Mouse (Mus musculus): ENCODE measurements around the gene Foxp1. TPM values are rescaled to one million over a fixed set of nuclear protein-coding genes. Genes with fewer than 3 reads are reported as not detected.

Foxp1 gene
- polyA plus RNA-seq, 1 experiment = 162 TPM

DNA sequence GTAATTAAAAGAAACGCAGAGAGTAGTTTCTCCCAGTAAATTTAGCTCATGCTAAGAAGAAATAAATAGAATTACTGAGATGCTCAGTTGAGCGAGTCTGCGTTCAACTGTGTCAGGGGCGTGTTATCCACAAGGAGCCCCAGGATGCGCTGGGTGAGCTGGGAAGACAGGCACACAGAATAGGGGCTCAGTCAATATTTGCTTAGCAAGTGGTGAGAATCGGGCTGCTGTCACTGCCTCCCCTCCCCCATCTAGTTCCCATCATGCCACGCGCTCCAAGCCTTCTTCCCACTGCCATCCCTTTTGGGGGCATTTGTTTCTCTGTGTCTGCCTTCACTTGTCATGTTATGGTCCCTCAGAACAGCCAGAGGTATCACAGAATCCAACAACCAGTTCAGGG lies 584.2 kb downstream of the Foxp1 start:
- Histone ChIP-seq H3K27me3 (ENCODE audit: control insufficient read depth, insufficient read depth, low read length) (no peaks in the 10 kb centered on the region), H3K36me3 (ENCODE audit: control insufficient read depth, insufficient read depth, low read length) (peaks cover 69% of the 10 kb centered on the region), H3K27ac (ENCODE audit: insufficient read depth, low read length) (no peak overlapping the region), H3K4me3 (ENCODE audit: extremely low read depth, insufficient read depth, insufficient read length) (no peak overlapping the region), H3K4me1 (ENCODE audit: control insufficient read depth, insufficient read depth, insufficient read length) (no peaks in the 10 kb centered on the region)
- DNase-seq (ENCODE audit: low read depth in 1 of 2, low spot score in 2 of 2) = no peak
- no peak for TF ChIP-seq CTCF (IDR thresholded peaks at IDR 0.05; ENCODE audit: extremely low read depth, insufficient read depth, insufficient read length, insufficient replicate concordance)
- no peak for TF ChIP-seq POLR2A (IDR thresholded peaks at IDR 0.05; ENCODE audit: low read depth, low read length)
- 91% methylated on average over 8 of the region's 8 CpGs for WGBS

DNA sequence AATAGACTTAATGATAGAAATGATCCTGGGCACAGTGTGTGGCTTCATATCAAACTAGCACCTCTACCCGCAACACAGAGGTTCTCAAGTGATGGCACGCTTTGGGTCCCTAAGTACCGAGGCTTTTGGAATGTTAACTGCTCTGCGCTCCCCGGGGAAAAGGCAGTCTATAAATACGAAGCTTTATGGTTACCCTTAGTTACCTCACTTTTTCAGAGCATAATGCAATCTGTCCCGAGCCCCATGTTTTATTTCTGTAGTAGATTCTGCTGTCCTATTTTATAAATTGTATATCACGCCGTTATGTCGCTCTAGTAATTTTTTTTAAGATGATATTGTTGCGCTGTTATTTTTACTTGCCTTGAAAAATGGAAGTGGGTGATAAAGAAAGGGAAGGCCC lies 585.0 kb downstream of the Foxp1 start:
- 93% methylated on average over 11 of the region's 11 CpGs for WGBS
- no peak overlapping the region for H3K4me3 ChIP-seq (ENCODE audit: extremely low read depth, insufficient read depth, insufficient read length)
- H3K27ac ChIP-seq (ENCODE audit: insufficient read depth, low read length) = no peak overlapping the region
- peaks cover 71% of the 10 kb centered on the region for H3K36me3 ChIP-seq (ENCODE audit: control insufficient read depth, insufficient read depth, low read length)
- no peak for DNase-seq (ENCODE audit: low read depth in 1 of 2, low spot score in 2 of 2)
- TF ChIP-seq CTCF (IDR thresholded peaks at IDR 0.05; ENCODE audit: extremely low read depth, insufficient read depth, insufficient read length, insufficient replicate concordance) (no peak), POLR2A (IDR thresholded peaks at IDR 0.05; ENCODE audit: low read depth, low read length) (no peak)
- no peaks in the 10 kb centered on the region for H3K4me1 ChIP-seq (ENCODE audit: control insufficient read depth, insufficient read depth, insufficient read length)
- H3K27me3 ChIP-seq (ENCODE audit: control insufficient read depth, insufficient read depth, low read length) = no peaks in the 10 kb centered on the region

DNA sequence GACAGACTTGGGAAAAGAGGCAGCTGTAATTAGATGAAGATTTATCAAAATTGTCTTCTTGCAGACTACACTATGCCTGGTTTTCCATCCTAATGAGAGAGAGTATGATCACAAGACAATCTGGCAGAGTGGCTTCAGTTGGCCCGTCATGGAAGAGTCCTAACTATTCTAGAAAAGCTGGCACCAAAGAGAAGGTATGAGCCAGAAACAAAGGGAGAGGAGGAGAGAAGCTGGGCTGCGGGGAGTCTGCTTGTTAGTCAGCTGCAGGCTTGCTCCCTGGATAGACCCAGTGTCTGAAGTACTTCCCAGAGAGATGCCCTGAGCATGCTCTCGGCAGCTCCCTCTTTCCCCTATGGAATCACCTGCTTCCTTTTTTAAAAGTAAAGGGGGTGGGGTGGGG lies 586.1 kb downstream of the Foxp1 start:
- H3K36me3 ChIP-seq (ENCODE audit: control insufficient read depth, insufficient read depth, low read length) = peaks cover 72% of the 10 kb centered on the region
- H3K27ac ChIP-seq (ENCODE audit: insufficient read depth, low read length) = no peak overlapping the region
- no peak for TF ChIP-seq POLR2A (IDR thresholded peaks at IDR 0.05; ENCODE audit: low read depth, low read length)
- TF ChIP-seq CTCF (IDR thresholded peaks at IDR 0.05; ENCODE audit: extremely low read depth, insufficient read depth, insufficient read length, insufficient replicate concordance) = no peak
- no peaks in the 10 kb centered on the region for H3K27me3 ChIP-seq (ENCODE audit: control insufficient read depth, insufficient read depth, low read length)
- 88% methylated on average over 3 of the region's 3 CpGs for WGBS
- no peaks in the 10 kb centered on the region for H3K4me1 ChIP-seq (ENCODE audit: control insufficient read depth, insufficient read depth, insufficient read length)
- DNase-seq (ENCODE audit: low read depth in 1 of 2, low spot score in 2 of 2) = no peak
- no peak overlapping the region for H3K4me3 ChIP-seq (ENCODE audit: extremely low read depth, insufficient read depth, insufficient read length)

DNA sequence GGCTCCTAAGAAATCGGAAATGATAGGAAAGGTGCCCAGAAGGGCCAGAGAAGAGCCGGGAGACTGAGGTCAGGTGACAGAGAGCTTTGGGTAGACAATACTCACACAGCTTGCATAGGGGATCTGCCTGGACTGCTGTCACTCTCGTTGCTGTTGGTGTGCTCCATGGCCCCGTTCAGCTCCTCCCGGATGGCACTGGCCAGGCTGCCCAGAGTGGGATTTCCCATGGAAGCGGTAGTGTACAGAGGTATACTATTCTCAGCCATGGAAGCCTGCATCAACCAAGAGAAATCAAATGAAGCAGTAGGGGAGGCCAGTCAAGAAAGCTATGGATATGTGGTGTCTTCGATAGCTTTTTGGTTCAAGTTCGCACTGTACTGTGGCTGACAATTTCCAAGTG lies 587.4 kb downstream of the Foxp1 start:
- TF ChIP-seq CTCF (IDR thresholded peaks at IDR 0.05; ENCODE audit: extremely low read depth, insufficient read depth, insufficient read length, insufficient replicate concordance) (no peak), POLR2A (IDR thresholded peaks at IDR 0.05; ENCODE audit: low read depth, low read length) (no peak)
- Histone ChIP-seq H3K4me1 (ENCODE audit: control insufficient read depth, insufficient read depth, insufficient read length) (no peaks in the 10 kb centered on the region), H3K27me3 (ENCODE audit: control insufficient read depth, insufficient read depth, low read length) (no peaks in the 10 kb centered on the region), H3K36me3 (ENCODE audit: control insufficient read depth, insufficient read depth, low read length) (peaks cover 73% of the 10 kb centered on the region), H3K27ac (ENCODE audit: insufficient read depth, low read length) (no peak overlapping the region), H3K4me3 (ENCODE audit: extremely low read depth, insufficient read depth, insufficient read length) (no peak overlapping the region)
- no peak for DNase-seq (ENCODE audit: low read depth in 1 of 2, low spot score in 2 of 2)
- 96% methylated on average over 8 of the region's 8 CpGs for WGBS

DNA sequence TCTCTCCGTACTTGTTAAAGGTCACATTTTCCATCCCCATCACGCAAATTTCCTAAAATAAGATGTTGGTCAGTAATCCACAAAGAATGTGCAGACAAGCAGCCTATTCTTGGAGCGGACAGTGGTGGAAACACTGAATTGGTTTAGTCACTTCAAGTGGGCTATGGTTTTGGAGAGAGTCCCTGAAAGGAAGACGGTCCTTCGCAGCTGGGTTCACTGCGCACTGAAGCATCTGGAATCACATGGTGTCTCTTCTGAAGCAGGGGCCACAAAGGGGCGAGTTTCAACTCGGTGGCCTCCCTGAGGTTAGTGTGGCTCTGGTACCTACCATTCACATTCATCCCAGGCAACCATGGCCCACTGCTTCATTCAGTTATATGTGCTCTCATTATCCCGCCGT lies 588.1 kb downstream of the Foxp1 start:
- no peaks in the 10 kb centered on the region for H3K27me3 ChIP-seq (ENCODE audit: control insufficient read depth, insufficient read depth, low read length)
- DNase-seq (ENCODE audit: low read depth in 1 of 2, low spot score in 2 of 2) = no peak
- H3K4me1 ChIP-seq (ENCODE audit: control insufficient read depth, insufficient read depth, insufficient read length) = no peaks in the 10 kb centered on the region
- H3K36me3 ChIP-seq (ENCODE audit: control insufficient read depth, insufficient read depth, low read length) = peaks cover 75% of the 10 kb centered on the region
- TF ChIP-seq CTCF (IDR thresholded peaks at IDR 0.05; ENCODE audit: extremely low read depth, insufficient read depth, insufficient read length, insufficient replicate concordance) (no peak), POLR2A (IDR thresholded peaks at IDR 0.05; ENCODE audit: low read depth, low read length) (no peak)
- H3K27ac ChIP-seq (ENCODE audit: insufficient read depth, low read length) = no peak overlapping the region
- no peak overlapping the region for H3K4me3 ChIP-seq (ENCODE audit: extremely low read depth, insufficient read depth, insufficient read length)
- 93% methylated on average over 10 of the region's 10 CpGs for WGBS

DNA sequence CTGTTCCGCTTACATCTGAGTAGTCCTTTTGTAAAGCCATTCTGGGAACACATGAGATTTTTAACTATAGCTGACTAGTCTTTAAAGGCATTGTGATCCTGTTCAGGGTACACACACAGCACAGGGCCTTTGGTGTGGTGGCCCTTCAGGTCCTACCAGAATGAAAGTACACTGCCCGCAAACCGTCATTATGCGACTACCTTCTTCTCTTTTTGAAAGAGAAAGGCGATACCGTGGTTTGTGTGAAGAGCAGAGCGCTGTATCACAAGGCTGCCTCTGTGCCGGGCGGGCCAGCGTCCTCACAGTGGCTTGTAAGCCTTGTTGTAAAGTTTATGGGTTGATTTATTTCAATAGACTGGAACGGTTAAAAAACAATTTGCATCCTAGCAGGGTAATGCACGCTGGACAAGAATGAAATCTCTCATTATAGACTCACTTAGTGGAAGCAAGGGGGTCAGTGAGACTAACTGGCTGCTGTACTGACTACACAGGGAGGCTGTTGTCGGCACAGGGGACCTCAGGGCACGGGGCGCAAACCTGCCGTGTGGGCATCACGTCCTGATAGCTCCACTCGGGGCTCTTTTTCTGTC lies 589.3 kb downstream of the Foxp1 start:
- WGBS = 86% methylated on average over 18 of the region's 18 CpGs
- TF ChIP-seq CTCF (IDR thresholded peaks at IDR 0.05; ENCODE audit: extremely low read depth, insufficient read depth, insufficient read length, insufficient replicate concordance) (no peak), POLR2A (IDR thresholded peaks at IDR 0.05; ENCODE audit: low read depth, low read length) (no peak)
- no peaks in the 10 kb centered on the region for H3K4me1 ChIP-seq (ENCODE audit: control insufficient read depth, insufficient read depth, insufficient read length)
- H3K4me3 ChIP-seq (ENCODE audit: extremely low read depth, insufficient read depth, insufficient read length) = no peak overlapping the region
- H3K27me3 ChIP-seq (ENCODE audit: control insufficient read depth, insufficient read depth, low read length) = no peaks in the 10 kb centered on the region
- peaks cover 74% of the 10 kb centered on the region for H3K36me3 ChIP-seq (ENCODE audit: control insufficient read depth, insufficient read depth, low read length)
- no peak overlapping the region for H3K27ac ChIP-seq (ENCODE audit: insufficient read depth, low read length)
- DNase-seq (ENCODE audit: low read depth in 1 of 2, low spot score in 2 of 2) = no peak

DNA sequence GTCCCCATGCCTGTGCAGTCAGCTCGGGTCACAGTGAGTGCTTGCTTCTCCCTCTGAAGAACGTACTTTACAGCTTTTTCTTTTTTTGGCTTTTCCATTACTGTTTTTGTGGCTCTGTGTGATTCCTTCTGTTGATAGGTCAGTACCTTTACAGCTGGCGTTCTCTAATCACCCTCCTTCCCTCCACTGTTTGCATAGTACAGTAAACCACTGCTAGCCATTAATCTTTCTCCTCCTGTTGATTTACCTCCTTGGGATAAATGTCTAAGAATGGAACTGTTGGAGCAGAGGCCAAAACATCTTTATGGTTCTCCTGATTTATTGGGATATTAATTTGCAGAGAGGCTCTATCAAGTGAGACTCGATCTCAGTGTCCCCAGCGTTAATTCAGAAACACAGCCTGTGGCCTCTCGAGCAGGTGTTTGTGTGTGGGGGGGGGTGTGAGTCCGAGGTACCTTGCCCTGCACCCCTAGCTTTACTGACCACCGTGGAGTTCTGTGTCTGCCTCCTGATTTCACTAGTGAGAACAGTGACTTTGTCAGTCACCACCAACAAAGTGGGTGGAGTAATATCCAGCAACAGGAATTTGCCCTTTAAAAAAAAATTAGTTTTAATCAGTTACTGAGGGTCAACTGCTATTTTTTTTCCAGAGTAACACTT lies 590.5 kb downstream of the Foxp1 start:
- peaks cover 70% of the 10 kb centered on the region for H3K36me3 ChIP-seq (ENCODE audit: control insufficient read depth, insufficient read depth, low read length)
- TF ChIP-seq CTCF (IDR thresholded peaks at IDR 0.05; ENCODE audit: extremely low read depth, insufficient read depth, insufficient read length, insufficient replicate concordance) (no peak), POLR2A (IDR thresholded peaks at IDR 0.05; ENCODE audit: low read depth, low read length) (no peak)
- H3K27ac ChIP-seq (ENCODE audit: insufficient read depth, low read length) = no peak overlapping the region
- WGBS = 94% methylated on average over 8 of the region's 8 CpGs
- DNase-seq (ENCODE audit: low read depth in 1 of 2, low spot score in 2 of 2) = no peak
- H3K4me3 ChIP-seq (ENCODE audit: extremely low read depth, insufficient read depth, insufficient read length) = no peak overlapping the region
- no peaks in the 10 kb centered on the region for H3K4me1 ChIP-seq (ENCODE audit: control insufficient read depth, insufficient read depth, insufficient read length)
- no peaks in the 10 kb centered on the region for H3K27me3 ChIP-seq (ENCODE audit: control insufficient read depth, insufficient read depth, low read length)
